ENCODE assay signal across 13 mouse cellular contexts in the genomic region with DNA sequence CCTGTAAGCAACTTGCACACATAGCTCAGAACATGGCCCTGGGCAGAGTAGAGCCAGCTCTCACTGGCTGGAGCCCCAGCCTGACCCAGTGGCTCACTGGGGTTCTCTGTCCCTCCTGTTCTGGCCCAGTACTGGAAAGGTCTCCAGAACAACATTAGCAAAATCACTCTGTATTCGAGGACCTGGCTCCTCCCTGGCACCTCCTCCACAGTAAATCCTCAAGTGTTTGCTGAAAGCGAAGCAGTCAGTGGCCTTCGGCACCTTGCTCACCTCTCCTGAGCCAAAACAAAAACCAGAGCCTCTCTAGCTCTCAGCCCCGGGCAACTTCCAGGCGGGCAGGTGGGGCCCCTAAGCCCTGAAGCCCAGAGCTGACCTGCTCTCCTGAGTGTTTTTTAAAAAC. TPM values are rescaled to one million over a fixed set of nuclear protein-coding genes. Genes with fewer than 3 reads are reported as not detected.
DNase-seq lines count a peak whose midpoint lies in the region; ATAC-seq and TF ChIP-seq lines count a peak whose summit lies in the region.
"Had no signal": no experiment of that assay in that cellular context is flagged by ENCODE, and none has a peak within 500 bp of the region (broad histone marks: within the 10 kb centered on the region; RNA-seq: fewer than 3 reads in every experiment).

No protein-coding gene starts in this region.

- no peak for ATAC-seq in forebrain, embryonic 16.5 days
- no peak for ATAC-seq in liver, embryonic 11.5 days (replicated peaks; ENCODE audit: low FRiP score)
- ATAC-seq in kidney, postnatal 0 days (replicated peaks; ENCODE audit: low FRiP score, low read depth): 0 out of 2 replicates have a peak, but pooled peaks have one; percentile 40
- no peak for ATAC-seq in stomach, embryonic 15.5 days (ENCODE audit: insufficient read depth, low FRiP score, low read depth)
- ATAC-seq: Patski had no signal

- H3K9ac ChIP-seq in forebrain, embryonic 16.5 days (replicated peaks; ENCODE audit: low read depth, low read length): no peak overlapping the region
- no peak overlapping the region for H3K9ac ChIP-seq in liver, embryonic 11.5 days (ENCODE audit: low read depth, low read length)
- peak overlapping the region; percentile 37 for H3K9ac ChIP-seq in kidney, postnatal 0 days (ENCODE audit: low read depth, low read length)
- H3K9ac ChIP-seq in stomach, embryonic 15.5 days: no peak overlapping the region
- H3K9ac ChIP-seq: limb, embryonic 15.5 days had no signal

- no peak overlapping the region for H3K4me2 ChIP-seq in forebrain, embryonic 16.5 days (ENCODE audit: low read length)
- H3K4me2 ChIP-seq in liver, embryonic 11.5 days: peak overlapping the region; percentile 7; the same call in 1 of the 2 replicates
- H3K4me2 ChIP-seq in kidney, postnatal 0 days (ENCODE audit: low read length): no peak overlapping the region
- peak overlapping the region; percentile 37; the same call in 1 of the 2 replicates for H3K4me2 ChIP-seq in stomach, embryonic 15.5 days
- H3K4me2 ChIP-seq: limb, embryonic 15.5 days had no signal

- H3K27ac ChIP-seq in forebrain, embryonic 10.5 days: peak overlapping the region; percentile 70
- no peak overlapping the region for H3K27ac ChIP-seq in forebrain, embryonic 16.5 days (ENCODE audit: low read length)
- H3K27ac ChIP-seq in liver, embryonic 11.5 days (ENCODE audit: low read depth, low read length): no peak overlapping the region; the same call in 1 of the 2 replicates
- H3K27ac ChIP-seq in kidney, postnatal 0 days: peak overlapping the region; percentile 79
- H3K27ac ChIP-seq in stomach, embryonic 15.5 days: peak overlapping the region; percentile 27; the same call in 1 of the 2 replicates
- H3K27ac ChIP-seq: layer of hippocampus, adult 2 months; limb, embryonic 15.5 days had no signal

- TF ChIP-seq CTCF in kidney, postnatal 0 days (IDR thresholded peaks at IDR 0.05; ENCODE audit: low read depth): no peak

- H3K36me3 ChIP-seq in forebrain, embryonic 10.5 days (replicated peaks): no peaks in the 10 kb centered on the region
- no peaks in the 10 kb centered on the region for H3K36me3 ChIP-seq in forebrain, embryonic 16.5 days (ENCODE audit: control insufficient read depth, insufficient read depth)
- H3K36me3 ChIP-seq in liver, embryonic 11.5 days (ENCODE audit: control insufficient read depth, insufficient read depth, low read length): no peaks in the 10 kb centered on the region
- no peaks in the 10 kb centered on the region for H3K36me3 ChIP-seq in kidney, postnatal 0 days (ENCODE audit: insufficient read depth, low read length)
- no peaks in the 10 kb centered on the region for H3K36me3 ChIP-seq in stomach, embryonic 15.5 days
- H3K36me3 ChIP-seq: limb, embryonic 15.5 days had no signal

- H3K9me3 ChIP-seq in forebrain, embryonic 10.5 days: peaks cover 6% of the 10 kb centered on the region; the same call in 1 of the 2 replicates
- no peaks in the 10 kb centered on the region for H3K9me3 ChIP-seq in forebrain, embryonic 16.5 days (ENCODE audit: control insufficient read depth, low read length)
- H3K9me3 ChIP-seq in liver, embryonic 11.5 days (ENCODE audit: control insufficient read depth, low read length): no peaks in the 10 kb centered on the region; the same call in 1 of the 2 replicates
- H3K9me3 ChIP-seq in kidney, postnatal 0 days (replicated peaks; ENCODE audit: low read length): no peaks in the 10 kb centered on the region
- H3K9me3 ChIP-seq in stomach, embryonic 15.5 days: no peaks in the 10 kb centered on the region
- H3K9me3 ChIP-seq: limb, embryonic 15.5 days had no signal

- peak overlapping the region; percentile 29; the same call in 1 of the 2 replicates for H3K4me3 ChIP-seq in forebrain, embryonic 10.5 days
- H3K4me3 ChIP-seq in forebrain, embryonic 16.5 days (replicated peaks; ENCODE audit: low read length): no peak overlapping the region
- H3K4me3 ChIP-seq in liver, embryonic 11.5 days (ENCODE audit: low read depth, low read length): no peak overlapping the region
- H3K4me3 ChIP-seq in kidney, postnatal 0 days (replicated peaks; ENCODE audit: low read depth, low read length): no peak overlapping the region
- no peak overlapping the region for H3K4me3 ChIP-seq in stomach, embryonic 15.5 days (replicated peaks)
- H3K4me3 ChIP-seq: layer of hippocampus, adult 2 months; limb, embryonic 15.5 days had no signal

- 10% methylated on average over 5 of the region's 5 CpGs for WGBS in forebrain, embryonic 10.5 days
- 11% methylated on average over 5 of the region's 5 CpGs for WGBS in forebrain, embryonic 16.5 days
- 41% methylated on average over 5 of the region's 5 CpGs for WGBS in liver, embryonic 11.5 days
- WGBS in kidney, postnatal 0 days: 19% methylated on average over 5 of the region's 5 CpGs
- 29% methylated on average over 5 of the region's 5 CpGs for WGBS in stomach, embryonic 15.5 days

- peak; percentile 17 for DNase-seq in forebrain, embryonic 10.5 days (ENCODE audit: extremely low spot score, low spot score)
- DNase-seq in liver, embryonic 11.5 days (ENCODE audit: low spot score): no peak
- no peak for DNase-seq in liver
- no peak for DNase-seq in kidney, postnatal 0 days (ENCODE audit: low spot score)
- DNase-seq in frontal cortex, postnatal 36 days (ENCODE audit: low spot score in 2 of 2): no peak
- no peak for DNase-seq in natural killer cell, adult 2 months (ENCODE audit: low spot score in 2 of 2)
- DNase-seq: cerebellum, postnatal 36 days; gastrocnemius, postnatal 36 days had no signal

- H3K27me3 ChIP-seq in forebrain, embryonic 10.5 days (ENCODE audit: poor library complexity, severe bottlenecking): peaks cover 79% of the 10 kb centered on the region
- peaks cover 3% of the 10 kb centered on the region; the same call in 1 of the 2 replicates for H3K27me3 ChIP-seq in forebrain, embryonic 16.5 days (replicated peaks; ENCODE audit: control insufficient read depth, insufficient read depth, low read length)
- no peaks in the 10 kb centered on the region for H3K27me3 ChIP-seq in liver, embryonic 11.5 days (replicated peaks; ENCODE audit: control insufficient read depth, insufficient read depth, low read length)
- H3K27me3 ChIP-seq in kidney, postnatal 0 days (ENCODE audit: insufficient read depth, low read length): no peaks in the 10 kb centered on the region
- H3K27me3 ChIP-seq in stomach, embryonic 15.5 days (replicated peaks): no peaks in the 10 kb centered on the region
- H3K27me3 ChIP-seq: limb, embryonic 15.5 days; Patski had no signal

- H3K4me1 ChIP-seq in forebrain, embryonic 10.5 days: peaks cover 74% of the 10 kb centered on the region
- H3K4me1 ChIP-seq in forebrain, embryonic 16.5 days (replicated peaks; ENCODE audit: control insufficient read depth, insufficient read depth, low read length): peaks cover 11% of the 10 kb centered on the region
- peaks cover 14% of the 10 kb centered on the region for H3K4me1 ChIP-seq in liver, embryonic 11.5 days (replicated peaks; ENCODE audit: control insufficient read depth, insufficient read depth, low read length)
- peaks cover 24% of the 10 kb centered on the region for H3K4me1 ChIP-seq in kidney, postnatal 0 days (replicated peaks; ENCODE audit: insufficient read depth, low read length)
- peaks cover 25% of the 10 kb centered on the region for H3K4me1 ChIP-seq in stomach, embryonic 15.5 days

RNA-seq across cellular contexts. Expression of a gene that starts 11.5 kb away (rescaled TPM):
- 7.3 and 7.6 TPM in 2 replicates for polyA plus RNA-seq in forebrain, embryonic 10.5 days (2016; fragmentation: Nextera tagmentation; extraction: Ambion mirVana)
- 4.3 and 4.4 TPM in 2 replicates for polyA plus RNA-seq in forebrain, embryonic 16.5 days (2015; fragmentation: Nextera tagmentation; extraction: Ambion mirVana)
- 4.5 and 5.9 TPM in 2 replicates for polyA plus RNA-seq in liver, embryonic 11.5 days (2014; fragmentation: Nextera tagmentation; extraction: Ambion mirVana)
- polyA plus RNA-seq in kidney, postnatal 0 days (2015; fragmentation: Nextera tagmentation; extraction: Ambion mirVana): 33.8 and 37.9 TPM in 2 replicates
- polyA plus RNA-seq in stomach, embryonic 15.5 days (2015; fragmentation: Nextera tagmentation; extraction: Ambion mirVana): 11.0 and 11.3 TPM in 2 replicates

Comparison
In these comparisons a context has a peak if more than half of its experiments do, and no peak if none do; other contexts are left out.
1. H3K27ac ChIP-seq: peak in forebrain, embryonic 10.5 days (single experiment), kidney, postnatal 0 days (single experiment) and stomach, embryonic 15.5 days (single experiment); none in forebrain, embryonic 16.5 days (single experiment) and liver, embryonic 11.5 days (single experiment).
2. H3K4me2 ChIP-seq: peak in liver, embryonic 11.5 days (single experiment) and stomach, embryonic 15.5 days (single experiment); none in forebrain, embryonic 16.5 days (single experiment) and kidney, postnatal 0 days (single experiment).